Mouse (Mus musculus): ENCODE results near the gene Apobec1.
"Not testable (repeated sequence)": the region's sequence is repeated elsewhere in the genome, so short reads cannot be mapped to it uniquely, and the experiment has no call there.

The Apobec1 gene

GRCm38 (mm10) chr6:122561005-122561404, 41.2 kb downstream of the Apobec1 start:
- in situ Hi-C loops (cut with MseI, MboI) = loop anchor here in 1 of 2 experiments (10.0 kb wide), 1 partner anchor 66 kb away; the partner anchor contains the start of gene Rimklb

- in situ Hi-C loops (cut with MseI, MboI) = loop anchor here in 1 of 2 experiments (10.0 kb wide), 1 partner anchor 66 kb away; the partner anchor contains the start of gene Rimklb
Observed at GRCm38 (mm10) chr6:122560427-122560826, 41.8 kb downstream of the Apobec1 start.

GRCm38 (mm10) chr6:122556959-122557561, 45.2 kb downstream of the Apobec1 start:
- in situ Hi-C loops (cut with MseI, MboI) = no loop called here

- in situ Hi-C loops (cut with MseI, MboI) = no loop called here
Observed at GRCm38 (mm10) chr6:122555266-122555665, 47.0 kb downstream of the Apobec1 start.

- in situ Hi-C loops (cut with MseI, MboI) = no loop called here
Observed at GRCm38 (mm10) chr6:122554102-122554501, 48.1 kb downstream of the Apobec1 start.

- in situ Hi-C loops (cut with MseI, MboI) = no loop called here
Observed at GRCm38 (mm10) chr6:122553606-122554005, 48.6 kb downstream of the Apobec1 start, which contains the start of gene Aicda. TSS of gene Aicda (plus strand) at chr6:122553801.

DNA sequence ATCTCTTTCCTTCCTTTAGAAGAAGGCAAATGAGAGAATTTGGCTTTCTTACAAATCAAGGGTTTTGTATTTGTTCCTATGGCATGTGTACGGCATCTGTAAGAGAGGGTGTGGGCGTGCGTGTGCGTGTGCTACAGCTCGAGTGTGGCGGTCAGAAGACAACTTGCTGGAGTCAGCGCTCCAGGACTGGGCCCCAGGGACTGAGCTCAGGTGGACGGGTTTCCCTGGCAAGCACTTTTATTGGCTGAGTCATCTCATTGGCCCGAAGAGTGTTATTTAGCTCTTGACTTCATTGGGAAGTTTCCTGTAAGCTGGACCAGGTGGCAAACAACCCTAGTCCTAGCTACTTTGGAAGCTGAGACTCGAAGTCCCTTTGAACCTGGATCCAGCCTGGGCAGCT, 56.3 kb downstream of the Apobec1 start:
- in situ Hi-C loops (cut with MseI, MboI) = no loop called here

DNA sequence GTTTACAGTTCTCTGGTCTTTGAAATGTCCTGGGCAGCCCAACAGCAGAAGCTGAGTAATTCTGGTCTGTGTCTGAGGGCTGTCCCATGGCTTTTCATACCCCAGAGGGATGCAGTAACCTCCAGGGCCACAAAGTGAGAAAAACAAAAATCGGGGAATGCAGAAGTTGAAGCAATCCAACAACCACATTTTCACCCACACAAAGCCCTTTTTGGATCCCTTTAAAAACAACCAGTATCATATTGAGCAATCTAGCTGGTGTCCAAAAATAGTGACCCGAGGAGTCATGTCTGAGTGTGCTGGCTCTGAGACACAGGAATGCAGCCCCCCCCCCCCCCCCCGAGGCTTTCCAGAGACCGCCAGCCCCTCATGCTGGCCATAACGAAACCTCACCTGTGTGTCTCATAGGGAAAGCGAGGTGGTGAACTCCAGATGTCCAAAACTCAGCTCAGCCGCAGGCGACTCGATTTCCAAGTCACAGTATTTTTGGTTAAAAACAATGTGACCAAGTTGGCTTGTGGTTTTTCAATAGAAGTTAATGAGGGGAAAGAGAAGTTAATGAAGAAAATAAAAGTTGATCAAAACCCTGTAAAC, 56.9 kb downstream of the Apobec1 start:
- in situ Hi-C loops (cut with MseI, MboI) = no loop called here

DNA sequence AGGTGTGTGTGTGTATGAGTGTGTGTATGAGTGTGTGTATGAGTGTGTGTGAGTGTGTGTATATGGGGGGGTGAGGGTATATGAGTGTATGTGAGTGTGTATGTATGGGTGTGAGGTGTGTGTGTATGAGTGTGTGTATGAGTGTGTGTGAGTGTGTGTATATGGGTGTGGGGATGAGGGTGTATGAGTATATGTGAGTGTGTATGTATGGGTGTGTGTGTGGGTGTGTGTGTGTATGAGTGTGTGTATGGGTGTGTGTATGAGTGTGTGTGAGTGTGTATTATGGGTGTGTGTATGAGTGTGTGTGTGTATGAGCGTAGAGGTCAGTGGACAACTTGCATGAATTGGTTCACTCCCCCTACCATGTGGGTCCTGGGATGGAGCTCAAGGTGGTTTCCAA, 57.6 kb downstream of the Apobec1 start:
- in situ Hi-C loops (cut with MseI, MboI) = no loop called here

DNA sequence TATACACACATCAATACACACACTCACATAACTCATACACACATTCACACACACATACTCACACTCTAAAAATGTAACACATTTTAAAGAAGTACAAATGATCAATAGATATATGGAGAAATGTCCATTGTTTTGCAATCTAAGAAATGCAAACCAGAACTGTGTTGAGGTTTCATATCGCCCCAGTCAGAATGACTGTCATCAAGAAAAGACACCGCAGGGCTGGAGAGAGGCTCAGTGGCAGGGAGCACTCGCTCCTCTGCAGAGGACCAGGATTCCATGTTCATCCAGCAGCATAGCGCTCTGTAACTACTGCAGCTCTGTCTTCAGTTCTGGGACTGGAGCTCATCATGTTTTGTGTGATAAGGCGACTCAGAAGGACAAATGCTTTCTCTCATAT, 58.7 kb downstream of the Apobec1 start:
- in situ Hi-C loops (cut with MseI, MboI) = no loop called here

DNA sequence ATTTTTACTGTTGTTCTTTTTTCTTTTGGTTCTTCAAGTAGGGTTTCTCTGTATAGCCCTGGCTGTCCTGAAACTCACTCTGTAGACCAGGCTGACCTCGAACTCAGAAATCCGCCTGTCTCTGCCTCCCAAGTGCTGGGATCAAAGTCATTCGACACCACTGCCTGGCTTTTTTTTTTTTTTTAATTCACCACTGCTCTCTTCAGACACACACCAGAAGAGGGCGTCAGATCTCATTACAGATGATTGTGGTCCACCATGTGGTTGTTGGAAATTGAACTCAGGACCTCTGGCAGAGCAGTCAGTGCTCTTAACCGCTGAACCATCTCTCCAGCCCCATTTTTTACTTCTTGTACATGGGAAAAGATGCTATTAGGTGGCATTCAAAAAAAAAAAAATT, 59.8 kb downstream of the Apobec1 start:
- in situ Hi-C loops (cut with MseI, MboI) = not testable (repeated sequence)

- in situ Hi-C loops (cut with MseI, MboI) = no loop called here
Observed at GRCm38 (mm10) chr6:122539564-122539963, 62.7 kb downstream of the Apobec1 start.

DNA sequence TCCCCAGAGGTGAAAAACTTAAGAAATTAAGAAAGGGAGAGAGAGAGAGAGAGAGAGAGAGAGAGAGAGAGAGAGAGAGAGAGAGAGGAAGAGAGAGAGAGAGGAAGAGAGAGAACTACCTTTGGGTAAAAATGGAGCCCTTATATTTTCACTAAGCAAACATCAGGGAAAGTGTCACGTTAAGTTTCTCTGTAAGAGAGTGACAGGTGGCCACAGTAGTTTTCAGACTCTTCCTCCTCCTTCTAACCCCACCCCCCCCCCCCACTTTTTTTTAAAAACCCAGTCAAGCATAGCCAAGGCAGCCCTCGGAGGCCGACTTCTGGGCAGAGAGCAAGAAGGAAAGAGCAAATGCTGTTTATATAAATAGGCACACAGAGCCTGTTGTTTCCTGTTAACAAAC, 68.2 kb downstream of the Apobec1 start:
- in situ Hi-C loops (cut with MseI, MboI) = no loop called here

DNA sequence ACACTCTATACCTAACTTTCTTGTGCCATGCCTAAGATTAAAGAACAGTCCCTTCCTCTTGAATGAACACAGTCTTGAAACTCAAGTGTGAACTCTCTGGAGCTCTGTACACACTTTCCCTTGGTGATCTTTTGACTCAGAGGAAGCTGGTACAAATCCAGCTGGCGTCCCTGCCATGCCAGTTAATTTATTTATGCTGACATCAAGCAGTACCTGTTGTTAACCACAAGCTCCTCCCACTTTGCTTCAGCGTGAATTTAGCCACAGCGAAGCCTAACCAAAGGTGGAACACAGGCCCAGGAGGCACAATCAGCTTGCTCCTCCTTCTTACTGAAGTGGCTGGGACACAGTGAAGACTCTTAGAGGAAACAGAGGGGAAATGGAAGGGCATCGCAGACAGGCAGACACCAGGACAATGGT, 69.4 kb downstream of the Apobec1 start:
- in situ Hi-C loops (cut with MseI, MboI) = no loop called here

- in situ Hi-C loops (cut with MseI, MboI) = no loop called here
Observed at GRCm38 (mm10) chr6:122531466-122532174, 70.6 kb downstream of the Apobec1 start.

GRCm38 (mm10) chr6:122528136-122528535, 74.1 kb downstream of the Apobec1 start:
- in situ Hi-C loops (cut with MseI, MboI) = no loop called here

Measured in mouse trophoblast stem cell (cell line).